Mouse (Mus musculus) liver, postnatal 0 days (tissue): ENCODE results near the gene Celf2.

ENCODE experiments used
- CTCF ChIP-seq: sonication (generic); IDR thresholded peaks from 2 replicates; pipeline ENCODE4 v1.5.1; 2016; ENCODE audit warnings: antibody characterized with exemption, low read depth
- EP300 ChIP-seq: IDR thresholded peaks from 2 replicates; pipeline ENCODE4 v1.6.1; 2016; ENCODE audit warnings: antibody characterized with exemption, low read depth, mild to moderate bottlenecking

- TF ChIP-seq EP300 = no peak
- TF ChIP-seq CTCF = no peak
Observed at GRCm38 (mm10) chr2:7026737-7027136, 482.6 kb downstream of the Celf2 start.
